Mouse (Mus musculus) heart, postnatal 0 days (tissue): ENCODE measurements around the gene Gm21497. TPM values are rescaled to one million over a fixed set of nuclear protein-coding genes. Genes with fewer than 3 reads are reported as not detected.
"Not testable (repeated sequence)": the region's sequence is repeated elsewhere in the genome, so short reads cannot be mapped to it uniquely, and the experiment has no call there.

ENCODE experiments used
- ATAC-seq: fragments of 200-750 bp; cut with Nextera tagmentation; 2 replicates; pipeline ENCODE4 v1.8.0; 2017; ENCODE audit warnings: low read depth, moderate number of reproducible peaks, moderate library complexity; ENCODE audit not compliant: insufficient read depth
- DNase-seq: peaks from one replicate; pipeline ENCODE4 v3.0.0-alpha.2; 2016; ENCODE audit warnings: low spot score
- H3K27ac ChIP-seq: fragments of 300-500 bp; sonication (generic); 2 replicates; pipeline ENCODE4 v1.5.1; 2014; ENCODE audit warnings: low read depth, mild to moderate bottlenecking
- H3K27me3 ChIP-seq: fragments of 300-500 bp; sonication (generic); 2 replicates; pipeline ENCODE4 v1.6.1; 2014; ENCODE audit warnings: low read length, mixed read lengths; ENCODE audit not compliant: control insufficient read depth, insufficient read depth
- H3K36me3 ChIP-seq: fragments of 300-500 bp; sonication (generic); replicated peaks from 2 replicates; pipeline ENCODE4 v1.6.1; 2014; ENCODE audit warnings: low read length, mixed read lengths; ENCODE audit not compliant: control insufficient read depth, insufficient read depth
- H3K4me1 ChIP-seq: fragments of 300-500 bp; sonication (generic); 2 replicates; pipeline ENCODE4 v1.6.1; 2014; ENCODE audit warnings: antibody characterized with exemption; ENCODE audit not compliant: control insufficient read depth, insufficient read depth
- H3K4me2 ChIP-seq: fragments of 300-500 bp; sonication (generic); 2 replicates; pipeline ENCODE4 v1.6.1; 2014; ENCODE audit warnings: low read depth, mild to moderate bottlenecking, low read length, moderate library complexity
- H3K4me3 ChIP-seq: fragments of 300-500 bp; sonication (generic); 2 replicates; pipeline ENCODE4 v1.5.1; 2014; ENCODE audit warnings: low read depth, low read length
- H3K9ac ChIP-seq: fragments of 300-500 bp; sonication (generic); replicated peaks from 2 replicates; pipeline ENCODE4 v1.6.1; 2014; ENCODE audit warnings: low read depth, low read length, mixed read lengths
- H3K9me3 ChIP-seq: fragments of 300-500 bp; sonication (generic); replicated peaks from 2 replicates; pipeline ENCODE4 v1.6.1; 2016; ENCODE audit warnings: low read length; ENCODE audit not compliant: control insufficient read depth
- WGBS: fragments of 180-500 bp; shearing (Covaris S2); extraction: QIAGEN DNeasy Blood & Tissue Kit; methylation state at CpG from one replicate; pipeline ENCODE4 v1.1.7; 2014; 5-methylcytosine and 5-hydroxymethylcytosine counted together
- polyA plus RNA-seq: library from polyadenylated mRNA; unstranded; fragments of >200 nt; fragmentation: Nextera tagmentation; extraction: Ambion mirVana; gene quantifications from 2 replicates; pipeline ENCODE4 v1.2.1, GENCODE M21; 2015
- total RNA-seq: library from RNA; depleted of rRNA; stranded (reverse); fragments of >200 nt; gene quantifications from 2 replicates; pipeline ENCODE4 v1.2.3, GENCODE M21; 2014; ENCODE audit warnings: low replicate concordance; rRNA removed

Gene Gm21497
- total RNA-seq = not detected in 2 replicates
- not detected in 2 replicates for polyA plus RNA-seq

DNA sequence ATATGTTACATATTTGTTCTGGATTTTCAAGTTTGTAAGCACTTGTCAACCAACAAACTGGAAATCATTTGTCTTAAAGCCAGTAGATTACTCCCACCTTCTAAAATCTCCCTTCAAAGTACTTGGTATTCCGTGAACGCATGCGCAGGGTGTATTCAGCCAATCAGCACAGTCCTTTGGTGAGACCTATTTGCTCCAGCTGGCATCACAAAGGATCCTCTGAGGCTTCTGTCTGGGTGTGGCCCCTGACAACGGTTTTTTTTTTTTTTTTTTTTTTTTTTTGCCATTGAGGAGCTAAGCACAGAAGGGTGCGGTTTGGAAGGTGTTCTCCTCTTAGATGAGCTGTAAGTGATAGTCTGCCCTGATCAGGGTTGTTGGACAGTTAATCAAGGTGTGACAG is at the start of gene Gm21497:
Gene Gm21497 (plus strand): TSS at position 301 of the 400 bp plus-strand sequence.
- not testable (repeated sequence) for H3K27ac ChIP-seq, H3K27me3 ChIP-seq, H3K4me3 ChIP-seq, H3K4me1 ChIP-seq, H3K9ac ChIP-seq, ATAC-seq, H3K4me2 ChIP-seq, H3K9me3 ChIP-seq, H3K36me3 ChIP-seq, DNase-seq
- no CpG with 5 or more reads among the region's 5 CpGs for WGBS
